Mouse (Mus musculus) midbrain, embryonic 13.5 days (tissue): ENCODE measurements around the gene Gm3468. TPM values are rescaled to one million over a fixed set of nuclear protein-coding genes. Genes with fewer than 3 reads are reported as not detected.
A peak's percentile ranks its signal among the peaks of the same experiment; 100 is the strongest.
"Not testable (repeated sequence)": the region's sequence is repeated elsewhere in the genome, so short reads cannot be mapped to it uniquely, and the experiment has no call there.

ENCODE experiments used
- ATAC-seq: fragments of 200-750 bp; cut with Nextera tagmentation; 2 replicates; pipeline ENCODE4 v1.8.0; 2017; ENCODE audit warnings: mild to moderate bottlenecking, moderate TSS enrichment, moderate library complexity
- H3K27ac ChIP-seq: fragments of 300-500 bp; sonication (generic); 2 replicates; pipeline ENCODE4 v1.5.1; 2015; ENCODE audit warnings: inconsistent platforms, mild to moderate bottlenecking, moderate library complexity
- H3K27me3 ChIP-seq: fragments of 300-500 bp; sonication (generic); 2 replicates; pipeline ENCODE4 v1.6.1; 2015; ENCODE audit warnings: mild to moderate bottlenecking, inconsistent platforms
- H3K36me3 ChIP-seq: fragments of 300-500 bp; sonication (generic); 2 replicates; pipeline ENCODE4 v1.6.1; 2015; ENCODE audit warnings: mild to moderate bottlenecking, inconsistent platforms
- H3K4me1 ChIP-seq: fragments of 300-500 bp; sonication (generic); replicated peaks from 2 replicates; pipeline ENCODE4 v1.6.1; 2015; ENCODE audit warnings: inconsistent platforms
- H3K4me2 ChIP-seq: fragments of 300-500 bp; sonication (generic); replicated peaks from 2 replicates; pipeline ENCODE4 v1.6.1; 2015; ENCODE audit warnings: moderate library complexity, mild to moderate bottlenecking, inconsistent platforms
- H3K4me3 ChIP-seq: fragments of 300-500 bp; sonication (generic); replicated peaks from 2 replicates; pipeline ENCODE4 v1.5.1; 2015; ENCODE audit warnings: mild to moderate bottlenecking, inconsistent platforms
- H3K9ac ChIP-seq: fragments of 300-500 bp; sonication (generic); replicated peaks from 2 replicates; pipeline ENCODE4 v1.6.1; 2015; ENCODE audit warnings: mild to moderate bottlenecking, inconsistent platforms
- H3K9me3 ChIP-seq: fragments of 300-500 bp; sonication (generic); 2 replicates; pipeline ENCODE4 v1.6.1; 2016; ENCODE audit warnings: mild to moderate bottlenecking, inconsistent platforms
- WGBS: fragments of 180-500 bp; shearing (Covaris S2); methylation state at CpG from one replicate; pipeline ENCODE4 v1.1.7; 2015; 5-methylcytosine and 5-hydroxymethylcytosine counted together
- polyA plus RNA-seq: library from polyadenylated mRNA; unstranded; fragments of >200 nt; fragmentation: Nextera tagmentation; extraction: Ambion mirVana; gene quantifications from 2 replicates; pipeline ENCODE4 v1.2.1, GENCODE M21; 2015

The Gm3468 gene
- polyA plus RNA-seq = 3.3 and 3.7 TPM in 2 replicates

GRCm38 (mm10) chr14:6108272-6108925 lies at the start of gene Gm3468:
Gm3468 (minus strand) TSS chr14:6108665.
- Histone ChIP-seq H3K4me2 (peak within 1 kb of the TSS; percentile 50), H3K9ac (peak within 1 kb of the TSS; percentile 32; the same call in 1 of the 2 replicates), H3K4me3 (peak within 1 kb of the TSS; percentile 40)
- H3K9me3 ChIP-seq, H3K27ac ChIP-seq, H3K27me3 ChIP-seq, H3K36me3 ChIP-seq, H3K4me1 ChIP-seq: not testable (repeated sequence)
- ATAC-seq = peak; percentile 96
- WGBS = under 1% methylated on average over 37 of the region's 51 CpGs

- H3K4me2 ChIP-seq, H3K9me3 ChIP-seq, H3K27ac ChIP-seq, H3K4me3 ChIP-seq, H3K36me3 ChIP-seq, H3K4me1 ChIP-seq, H3K27me3 ChIP-seq, ATAC-seq, H3K9ac ChIP-seq: not testable (repeated sequence)
- WGBS = no CpG with 5 or more reads among the region's 1 CpGs
These were observed 17.2 kb upstream of the Gm3468 start, which contains the start of gene Gm3476 for GRCm38 (mm10) chr14:6125707-6126106. Gm3476 (minus strand) TSS chr14:6125807.

GRCm38 (mm10) chr14:6107500-6107899 lies 965 bp downstream of the Gm3468 start:
- not testable (repeated sequence) for H3K36me3 ChIP-seq, H3K9me3 ChIP-seq, ATAC-seq, H3K27ac ChIP-seq, H3K4me1 ChIP-seq, H3K9ac ChIP-seq, H3K27me3 ChIP-seq
- peak overlapping the region; percentile 40 for H3K4me3 ChIP-seq
- H3K4me2 ChIP-seq = peak overlapping the region; percentile 50
- 10% methylated on average over 9 of the region's 9 CpGs for WGBS

GRCm38 (mm10) chr14:6093842-6094241 lies 14.6 kb downstream of the Gm3468 start, which contains the start of gene Gm8206:
Gm8206 (minus strand) TSS chr14:6093942.
- H3K9ac ChIP-seq, H3K4me3 ChIP-seq, ATAC-seq, H3K4me2 ChIP-seq, H3K4me1 ChIP-seq, H3K9me3 ChIP-seq, H3K27ac ChIP-seq, H3K27me3 ChIP-seq, H3K36me3 ChIP-seq: not testable (repeated sequence)
- 90% methylated on average over 2 of the region's 3 CpGs for WGBS

GRCm38 (mm10) chr14:6058167-6058566 lies 50.3 kb downstream of the Gm3468 start, which contains the start of gene Gm6337:
Gm6337 (minus strand) TSS chr14:6058267.
- not testable (repeated sequence) for ATAC-seq, H3K9ac ChIP-seq, H3K9me3 ChIP-seq, H3K27ac ChIP-seq, H3K4me3 ChIP-seq, H3K36me3 ChIP-seq, H3K27me3 ChIP-seq, H3K4me2 ChIP-seq, H3K4me1 ChIP-seq
- 93% methylated on average over 3 of the region's 4 CpGs for WGBS

Other genes with a start within 250 kb of the Gm3468 start
- gene Gm8237, start 228.3 kb downstream of the Gm3468 start, polyA plus RNA-seq = 0.62 and 0.65 TPM in 2 replicates
- gene Gm3248, start 146.9 kb downstream of the Gm3468 start, polyA plus RNA-seq = 1.7 and 1.9 TPM in 2 replicates
- not detected in 2 replicates for gene Gm3453, start 129.5 kb downstream of the Gm3468 start, polyA plus RNA-seq
- gene Gm6337, start 50.4 kb downstream of the Gm3468 start, polyA plus RNA-seq = not detected in 2 replicates
- gene Gm8206, start 14.7 kb downstream of the Gm3468 start, polyA plus RNA-seq = 2.0 and 3.0 TPM in 2 replicates
- not detected in 2 replicates for gene Gm3476, start 17.1 kb upstream of the Gm3468 start, polyA plus RNA-seq
- gene Gm21560, start 110.6 kb upstream of the Gm3468 start, polyA plus RNA-seq = not detected in 2 replicates
- 4.9 and 5.0 TPM in 2 replicates for gene Gm3411, start 178.6 kb upstream of the Gm3468 start, polyA plus RNA-seq
- gene Gm21103, start 196.2 kb upstream of the Gm3468 start, polyA plus RNA-seq = not detected in 2 replicates
- gene Gm3618, start 235.0 kb upstream of the Gm3468 start, polyA plus RNA-seq = not detected in 2 replicates